Mouse (Mus musculus) CH12.LX (cell line): ENCODE results near the gene Mxd4.

Source experiments
- CTCF ChIP-seq, 2 experiments: IDR thresholded peaks in 1 of 2; conservative IDR thresholded peaks in 1 of 2; 2 replicates each; pipeline ENCODE4 v1.5.1; 2011 to 2012; ENCODE audit warnings: low read depth in 2 of 2, low read length in 2 of 2, improper control_type of control experiment in 1 of 2, inconsistent platforms in 1 of 2, mild to moderate bottlenecking in 1 of 2, moderate library complexity in 1 of 2
- EP300 ChIP-seq: IDR thresholded peaks from 2 replicates; pipeline ENCODE4 v1.6.1; 2011; ENCODE audit warnings: low read length, improper control_type of control experiment
- GABPA ChIP-seq: IDR thresholded peaks from 2 replicates; pipeline ENCODE4 v1.6.1; 2012; ENCODE audit warnings: low read depth, low read length, improper control_type of control experiment, inconsistent platforms; ENCODE audit not compliant: insufficient replicate concordance
- HCFC1 ChIP-seq: IDR thresholded peaks from 2 replicates; pipeline ENCODE4 v1.6.1; 2012; ENCODE audit warnings: low read depth, mild to moderate bottlenecking, inconsistent platforms, low read length, improper control_type of control experiment
- KAT2A ChIP-seq: IDR thresholded peaks from 2 replicates; pipeline ENCODE4 v1.6.1; 2012; ENCODE audit warnings: low read length, improper control_type of control experiment, inconsistent platforms; ENCODE audit not compliant: insufficient replicate concordance
- MAFK ChIP-seq: IDR thresholded peaks from 2 replicates; pipeline ENCODE4 v1.6.1; 2011; ENCODE audit warnings: low read length, improper control_type of control experiment; ENCODE audit not compliant: insufficient replicate concordance
- MXI1 ChIP-seq: IDR thresholded peaks from 2 replicates; pipeline ENCODE4 v1.6.1; 2011; ENCODE audit warnings: mild to moderate bottlenecking, low read depth, low read length, improper control_type of control experiment
- POLR2A ChIP-seq: IDR thresholded peaks from 2 replicates; pipeline ENCODE4 v1.6.1; 2011; ENCODE audit warnings: low read depth, mild to moderate bottlenecking, improper control_type of control experiment, low read length
- RAD21 ChIP-seq: IDR thresholded peaks from 2 replicates; pipeline ENCODE4 v1.6.1; 2011; ENCODE audit warnings: low read depth, mild to moderate bottlenecking, low read length, improper control_type of control experiment, moderate library complexity
- SMC3 ChIP-seq: IDR thresholded peaks from 2 replicates; pipeline ENCODE4 v1.6.1; 2011; ENCODE audit warnings: low read depth, low read length, improper control_type of control experiment
- TBP ChIP-seq: conservative IDR thresholded peaks from 2 replicates; pipeline ENCODE4 v1.6.1; 2011; ENCODE audit warnings: low read depth, low read length, improper control_type of control experiment
- ZNF384 ChIP-seq: IDR thresholded peaks from 2 replicates; pipeline ENCODE4 v1.6.1; 2012; ENCODE audit warnings: low read depth, low read length, improper control_type of control experiment, inconsistent platforms

DNA sequence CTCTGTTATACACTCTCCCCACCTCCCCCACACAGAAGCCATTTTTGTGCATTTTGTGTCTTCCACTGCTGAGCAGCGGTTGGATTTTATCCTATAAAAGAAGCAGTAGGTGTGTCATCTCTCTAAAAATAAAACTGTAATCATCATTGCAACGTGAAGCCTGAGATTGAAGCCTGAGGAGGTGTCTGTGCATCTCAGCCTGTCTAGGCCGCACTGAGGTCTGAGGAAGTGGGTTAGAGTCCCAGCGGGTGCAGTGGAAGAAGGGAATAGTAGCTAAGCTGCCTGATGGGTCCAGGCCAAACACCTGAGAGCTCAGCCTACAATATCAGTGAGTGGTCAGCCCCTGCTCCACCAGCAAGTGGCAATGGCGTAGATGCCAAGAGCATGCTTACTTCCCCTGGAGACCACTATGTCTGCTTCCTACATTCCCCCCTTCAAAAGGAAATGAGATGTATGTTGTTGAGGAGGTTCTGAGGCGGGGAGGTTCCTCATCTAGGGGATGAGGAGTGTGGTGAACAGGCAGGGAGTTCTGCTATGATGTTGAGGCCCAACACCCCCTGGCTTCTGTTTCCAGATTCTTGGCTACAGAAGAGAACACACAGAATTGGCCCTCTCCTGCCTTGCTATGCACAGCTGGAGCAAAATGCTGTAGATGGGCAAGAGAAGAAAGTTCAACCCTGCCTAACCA, 7.6 kb upstream of the Mxd4 start:
- TF ChIP-seq RAD21 (no peak), HCFC1 (no peak), CTCF (conservative IDR thresholded peaks at IDR 0.05 in 1 of 2, IDR thresholded peaks at IDR 0.05 in 1 of 2; ENCODE audit: low read depth in 2 of 2, low read length in 2 of 2) (no peak), POLR2A (no peak), TBP (no peak), ZNF384 (no peak), GABPA (no peak), EP300 (no peak), MAFK (no peak), KAT2A (no peak), MXI1 (no peak), SMC3 (no peak)
